Mouse (Mus musculus) urinary bladder, postnatal 4 days (tissue): ENCODE measurements around the gene Gcm1.

Experiments used
- DNase-seq, 2 experiments: peaks; one replicate each; pipeline ENCODE4 v3.0.0; 2021 to 2022; ENCODE audit warnings: low spot score in 2 of 2

The Gcm1 gene

GRCm38 (mm10) chr9:78100956-78101355 lies 49.2 kb downstream of the Gcm1 start:
- no peak for DNase-seq

DNA sequence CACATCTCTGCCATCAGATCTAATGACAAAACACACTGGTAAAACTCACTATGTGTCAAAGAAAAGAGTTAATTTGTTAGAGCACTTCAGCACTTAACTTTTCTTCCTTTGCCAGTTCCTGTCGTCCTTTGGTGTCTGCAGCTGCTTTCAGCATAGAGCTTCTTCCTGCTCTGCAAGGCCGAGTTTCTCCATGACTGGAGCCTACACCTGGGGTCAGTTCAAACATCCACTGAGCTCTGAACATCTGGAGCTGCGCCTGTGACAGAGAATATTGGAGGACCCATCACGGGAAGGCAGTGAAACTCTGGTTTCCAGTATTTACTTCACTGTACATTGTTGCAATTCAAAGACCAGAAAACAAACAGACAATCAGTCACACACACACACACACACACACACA lies 49.7 kb downstream of the Gcm1 start:
- no peak for DNase-seq

GRCm38 (mm10) chr9:78103965-78104560 lies 52.3 kb downstream of the Gcm1 start:
- DNase-seq, result no peak

GRCm38 (mm10) chr9:78104973-78105372 lies 53.2 kb downstream of the Gcm1 start:
- DNase-seq, result no peak

GRCm38 (mm10) chr9:78105501-78105932 lies 53.8 kb downstream of the Gcm1 start:
- no peak for DNase-seq

GRCm38 (mm10) chr9:78106821-78107220 lies 55.1 kb downstream of the Gcm1 start:
- DNase-seq, result no peak

DNA sequence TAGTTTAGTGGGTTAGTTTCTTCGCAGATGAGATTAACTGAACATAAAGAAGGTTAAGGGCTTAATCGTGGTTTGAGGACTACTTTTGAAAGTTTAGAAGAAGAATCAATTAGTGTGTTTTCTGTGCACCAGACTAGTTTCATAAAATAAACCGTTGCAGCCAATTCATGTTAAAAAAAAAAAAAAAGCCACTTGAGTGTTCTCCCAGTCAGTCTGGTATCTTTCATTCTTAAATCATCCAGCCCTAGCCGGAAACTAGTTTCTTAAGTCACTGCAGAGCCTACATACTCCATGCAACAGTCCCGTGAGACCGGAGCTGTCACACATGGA lies 55.8 kb downstream of the Gcm1 start:
- no peak for DNase-seq

- peak; percentile 73 to 77 for DNase-seq
Observed at GRCm38 (mm10) chr9:78107912-78108795, 56.4 kb downstream of the Gcm1 start.

GRCm38 (mm10) chr9:78108796-78109239 lies 57.1 kb downstream of the Gcm1 start, which contains the start of the genes Fbxo9 and Ick:
Gene Fbxo9 (minus strand): TSS chr9:78109065.
Gene Ick (plus strand): TSS chr9:78109192.
- DNase-seq, result peak; percentile 78 to 79

GRCm38 (mm10) chr9:78109656-78110055 lies 57.9 kb downstream of the Gcm1 start:
- DNase-seq, result no peak

DNA sequence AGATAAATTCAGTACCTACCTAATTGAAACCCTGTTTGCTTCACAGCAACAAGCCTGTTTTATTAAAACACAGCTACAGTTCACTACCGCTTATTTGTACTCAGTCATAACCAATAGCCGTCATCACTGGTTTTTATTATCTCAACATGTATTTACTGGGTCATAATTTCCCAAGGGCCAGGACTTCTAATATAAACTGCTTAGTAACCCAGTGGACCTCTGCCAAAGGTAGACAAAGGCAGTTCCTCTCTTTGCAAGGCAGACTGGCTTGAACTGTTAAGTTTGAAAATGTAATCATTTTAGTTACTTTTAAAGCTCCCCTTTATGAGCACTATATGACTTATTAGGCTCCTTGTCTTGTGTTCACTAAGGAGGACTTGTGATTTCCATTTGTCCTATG lies 59.7 kb downstream of the Gcm1 start:
- DNase-seq, result no peak

DNA sequence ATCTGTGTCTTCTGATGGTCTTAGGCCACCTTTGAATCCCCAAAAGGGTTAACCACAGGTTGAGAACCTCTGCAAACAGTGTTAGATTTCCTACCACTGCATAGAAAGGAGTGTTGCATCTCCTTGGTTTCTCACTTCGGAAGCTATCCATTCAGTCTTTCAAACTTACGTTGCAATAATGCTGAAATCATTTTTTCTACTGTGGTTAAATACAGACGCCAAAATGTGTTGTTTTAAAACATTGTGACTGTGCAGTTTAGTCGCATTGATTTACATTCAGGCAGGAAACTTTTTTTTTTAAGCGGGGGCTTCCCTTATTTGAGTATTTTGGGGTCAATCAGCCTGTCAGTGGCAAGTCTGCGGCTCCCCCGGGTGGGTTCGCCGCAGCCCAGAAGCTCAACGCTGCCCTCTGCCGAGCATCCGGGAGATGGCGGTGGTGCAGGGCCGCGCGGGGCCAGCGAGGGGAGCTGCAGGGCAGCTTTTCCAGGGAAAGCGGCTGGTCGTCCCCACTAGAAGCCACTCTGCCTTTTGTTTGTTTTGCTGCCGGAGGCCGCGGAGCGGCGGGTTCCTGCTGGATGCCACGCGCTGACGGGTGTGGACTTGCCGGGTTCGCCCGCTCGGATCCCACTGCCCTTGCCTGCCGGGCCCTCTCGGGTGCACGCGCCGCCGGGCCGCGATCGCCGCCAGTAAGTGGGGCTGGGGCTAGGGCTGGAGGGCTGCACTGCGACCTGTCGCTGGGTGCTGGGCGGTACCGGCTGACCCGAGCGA lies 61.2 kb downstream of the Gcm1 start:
- peak; percentile 89 to 94 for DNase-seq

DNA sequence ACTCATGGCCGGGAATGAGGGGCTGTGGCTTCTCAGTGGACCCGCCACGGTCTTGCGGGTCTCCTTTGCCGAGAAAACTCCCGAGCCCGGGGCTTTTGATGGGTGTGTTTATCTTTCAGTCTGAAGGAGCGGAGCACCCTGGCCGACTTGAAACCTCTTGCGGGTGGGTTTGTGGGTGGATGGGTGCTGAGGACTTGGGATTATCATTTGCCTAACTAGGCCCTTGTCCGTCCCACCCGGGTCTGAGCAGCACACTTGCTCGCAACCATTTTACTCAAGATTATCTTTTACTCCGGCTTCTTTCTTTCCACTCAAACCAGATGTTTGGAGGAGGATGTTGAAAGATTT lies 61.8 kb downstream of the Gcm1 start:
- no peak for DNase-seq
